Mouse (Mus musculus): Measurements from ENCODE around the gene Sh2d5. TPM values are rescaled to one million over a fixed set of nuclear protein-coding genes. Genes with fewer than 3 reads are reported as not detected.

The Sh2d5 gene
- polyA plus RNA-seq (2021; fragmentation: Nextera tagmentation), result 31.1 and 43.4 TPM in 2 replicates
- long read RNA-seq, experiment 1, transcript Sh2d5-202 (10 exons, 3,512 nt), result major isoform, 163 of 359 reads
- long read RNA-seq, experiment 1, transcript Sh2d5-201 (11 exons, 3,529 nt), result minor isoform, 13 of 359 reads
- long read RNA-seq, experiment 1, transcript Sh2d5-205 (4 exons, 882 nt), result minor isoform, 7 of 359 reads
- long read RNA-seq, experiment 1, partial matches to known transcripts, result 22 of 359 reads
- long read RNA-seq, experiment 1, other reads (novel, unspliced or antisense), result 154 of 359 reads
- long read RNA-seq, experiment 2, transcript Sh2d5-202 (10 exons, 3,512 nt), result major isoform, 29 of 61 reads
- long read RNA-seq, experiment 2, partial matches to known transcripts, result 7 of 61 reads
- long read RNA-seq, experiment 2, other reads (novel, unspliced or antisense), result 20 of 61 reads

DNA sequence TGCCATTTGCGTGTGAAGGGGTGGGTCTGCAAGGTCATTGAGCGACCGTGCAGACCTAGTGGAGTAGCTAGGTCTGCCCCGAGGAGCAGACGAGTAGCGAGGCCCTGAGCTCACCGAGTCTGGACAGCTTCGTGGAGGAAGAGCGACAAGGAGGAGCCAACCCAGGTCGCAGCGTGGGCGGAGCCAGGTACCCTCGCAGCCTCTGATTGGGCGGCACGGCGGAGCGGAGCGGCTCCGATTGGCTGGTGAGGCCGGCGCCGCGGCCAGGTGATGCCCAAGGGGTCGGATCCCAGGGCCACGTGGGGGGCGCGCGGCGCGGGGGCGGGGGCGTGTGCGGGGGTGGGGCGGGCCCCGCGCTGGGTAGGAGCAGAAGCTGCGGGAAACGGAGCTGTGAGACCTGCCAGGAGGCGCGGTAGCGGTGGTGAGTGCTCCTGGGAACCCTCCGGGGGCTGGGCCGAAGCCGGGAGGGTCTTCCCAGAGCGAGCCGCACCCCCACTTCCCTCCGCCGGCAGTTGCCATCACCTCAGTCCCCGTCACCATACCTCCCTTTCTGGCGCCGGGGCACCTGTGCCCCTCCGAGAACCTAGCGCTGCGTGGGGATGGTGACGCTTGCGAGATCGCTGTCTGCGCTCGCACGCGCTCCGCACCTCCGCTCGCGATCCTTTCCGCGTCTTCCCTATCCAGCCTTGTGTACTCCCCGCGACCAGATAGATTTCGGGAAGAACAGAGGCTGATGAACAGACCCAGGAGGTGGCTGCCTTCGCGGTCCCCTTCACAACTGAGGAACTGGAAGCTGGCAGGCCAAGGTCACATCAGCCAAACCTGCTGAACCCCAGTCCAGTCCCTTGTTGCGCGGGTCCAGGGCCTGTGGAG is at the start of gene Sh2d5, which contains the start of gene Kif17:
Gene Sh2d5, plus strand, starts transcription at position 316 of the 873 bp plus-strand sequence.
Gene Kif17, plus strand, starts transcription at position 348 of the 873 bp plus-strand sequence.

GRCm38 (mm10) chr4:138216200-138216890 is 33.9 kb upstream of the Sh2d5 start, which contains the start of gene Hp1bp3:
Gene Hp1bp3, plus strand, starts transcription at chr4:138216296.

DNA sequence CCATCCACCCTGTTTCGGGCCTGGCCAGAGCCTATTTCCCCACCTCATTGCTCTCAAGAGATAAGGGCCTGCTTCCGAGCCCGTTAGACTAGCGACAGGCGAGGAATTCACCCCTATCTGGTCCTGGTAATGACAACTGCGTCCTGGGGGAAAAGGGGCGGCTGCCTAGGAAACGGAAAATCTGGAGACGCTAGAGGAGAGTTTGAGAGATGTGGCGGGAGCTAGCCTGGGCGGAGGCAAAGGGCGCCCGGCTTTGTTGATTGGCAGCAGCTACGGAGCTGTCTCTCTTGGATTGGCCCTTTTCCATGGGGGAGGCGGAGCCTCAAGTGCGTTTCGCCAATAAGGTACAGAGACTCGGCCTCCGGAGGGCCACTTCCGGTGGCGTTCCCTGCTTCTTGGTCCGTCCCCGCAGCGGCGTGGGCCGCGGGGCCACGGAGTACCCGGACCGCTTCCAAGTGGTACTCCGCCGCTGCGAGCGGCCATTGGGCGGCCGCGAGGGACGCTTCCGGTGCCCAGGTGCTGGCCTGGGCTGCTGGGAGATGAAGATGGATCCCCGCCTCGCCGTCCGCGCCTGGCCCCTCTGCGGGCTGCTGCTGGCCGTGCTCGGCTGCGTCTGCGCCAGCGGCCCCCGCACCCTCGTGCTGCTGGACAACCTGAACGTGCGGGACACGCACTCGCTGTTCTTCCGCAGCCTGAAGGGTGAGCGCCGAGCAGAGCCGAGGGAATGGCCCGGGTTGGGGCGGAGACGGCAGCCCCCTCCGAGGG is 54.3 kb downstream of the Sh2d5 start, which contains the start of gene Ddost:
Gene Ddost, plus strand, starts transcription at position 391 of the 765 bp plus-strand sequence.

Other genes with a start within 250 kb of the Sh2d5 start
- gene Hp1bp3, start 34.1 kb upstream of the Sh2d5 start, polyA plus RNA-seq (2021; fragmentation: Nextera tagmentation), result 194 and 282 TPM in 2 replicates
- 9.6 and 12.4 TPM in 2 replicates for gene Kif17, start within 50 bp of the Sh2d5 start, polyA plus RNA-seq (2021; fragmentation: Nextera tagmentation)
- 142 and 156 TPM in 2 replicates for gene Ddost, start 54.3 kb downstream of the Sh2d5 start, polyA plus RNA-seq (2021; fragmentation: Nextera tagmentation)
- 137 and 428 TPM in 2 replicates for gene Pink1, start 75.9 kb downstream of the Sh2d5 start, polyA plus RNA-seq (2021; fragmentation: Nextera tagmentation)
- 1.8 and 3.0 TPM in 2 replicates for gene Cda, start 117.6 kb downstream of the Sh2d5 start, polyA plus RNA-seq (2021; fragmentation: Nextera tagmentation)
- 10.8 and 18.1 TPM in 2 replicates for gene Fam43b, start 146.1 kb downstream of the Sh2d5 start, polyA plus RNA-seq (2021; fragmentation: Nextera tagmentation)
- gene Mul1, start 184.3 kb downstream of the Sh2d5 start, polyA plus RNA-seq (2021; fragmentation: Nextera tagmentation), result 23.2 and 32.2 TPM in 2 replicates
- gene Camk2n1, start 203.9 kb downstream of the Sh2d5 start, polyA plus RNA-seq (2021; fragmentation: Nextera tagmentation), result 182 and 266 TPM in 2 replicates

Measured in left cerebral cortex, adult 6 months (tissue).